In the genomic region with DNA sequence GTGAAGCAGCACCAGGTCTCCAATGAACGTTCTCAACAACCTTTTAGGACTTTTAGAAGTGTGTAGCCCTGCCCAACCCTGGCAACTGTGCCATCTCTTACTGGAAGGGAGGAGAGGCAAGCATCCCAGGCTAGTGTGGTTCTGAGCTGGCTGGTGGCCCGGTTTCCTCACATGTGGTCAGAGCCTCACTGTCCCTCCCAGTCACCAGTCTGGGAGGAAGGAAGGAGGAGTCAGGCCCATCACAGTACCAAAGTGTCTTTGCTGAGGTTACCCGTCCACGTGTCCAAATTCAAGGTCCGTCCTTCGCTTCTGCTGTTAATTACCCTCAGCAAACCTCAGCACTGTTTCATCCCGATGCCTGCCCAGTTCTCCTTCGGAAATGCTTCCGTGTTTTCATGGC, we compare ENCODE assay signal across 8 mouse cellular contexts. TPM values are rescaled to one million over a fixed set of nuclear protein-coding genes. Genes with fewer than 3 reads are reported as not detected.
DNase-seq lines count a peak whose midpoint lies in the region; TF ChIP-seq lines count a peak whose summit lies in the region.

No protein-coding gene starts in this region.

- H3K36me3 ChIP-seq in small intestine, adult 2 months (ENCODE audit: control insufficient read depth, insufficient read depth, low read length), result no peaks in the 10 kb centered on the region

- TF ChIP-seq POLR2A in cerebellum, adult 2 months (IDR thresholded peaks at IDR 0.05; ENCODE audit: borderline replicate concordance, insufficient read depth, low read length), result no peak
- TF ChIP-seq POLR2A in small intestine, adult 2 months (IDR thresholded peaks at IDR 0.05; ENCODE audit: low read depth, low read length), result no peak

- no peak overlapping the region for H3K27ac ChIP-seq in cerebellum, adult 2 months (ENCODE audit: insufficient read depth, low read length)
- peak overlapping the region; percentile 88 for H3K27ac ChIP-seq in small intestine, adult 2 months (ENCODE audit: insufficient read depth, low read depth, low read length)

- no peak for TF ChIP-seq CTCF in cerebellum, adult 2 months (IDR thresholded peaks at IDR 0.05; ENCODE audit: borderline replicate concordance, insufficient read depth, low read depth, low read length)
- TF ChIP-seq CTCF in small intestine, adult 2 months (IDR thresholded peaks at IDR 0.05; ENCODE audit: extremely low read depth, insufficient read length, insufficient replicate concordance, low read depth, low read length), result no peak

- H3K4me1 ChIP-seq in cerebellum, adult 2 months (ENCODE audit: control insufficient read depth, insufficient read depth, low read length), result peaks cover 3% of the 10 kb centered on the region; the same call in 1 of the 2 replicates
- H3K4me1 ChIP-seq in small intestine, adult 2 months (ENCODE audit: control insufficient read depth, insufficient read depth, insufficient read length, low read length), result peaks cover 23% of the 10 kb centered on the region

- WGBS in cerebellum, adult 2 months, result 6% methylated on average over 9 of the region's 9 CpGs
- WGBS in small intestine, adult 2 months, result 23% methylated on average over 9 of the region's 9 CpGs

- peak overlapping the region; percentile 57 for H3K4me3 ChIP-seq in cerebellum, adult 2 months (replicated peaks; ENCODE audit: insufficient read depth, low read depth, low read length)
- peak overlapping the region; percentile 39 for H3K4me3 ChIP-seq in small intestine, adult 2 months (ENCODE audit: low read depth, low read length)

- peak; percentile 64 for DNase-seq in layer of hippocampus, adult 11-12 months (ENCODE audit: low spot score)
- no peak for DNase-seq in layer of hippocampus, adult 9-10 months (ENCODE audit: low spot score)
- DNase-seq in cerebellum, adult 2 months, result peak; percentile 57 to 60
- DNase-seq in gastrocnemius, postnatal 4 days (ENCODE audit: low spot score in 2 of 2), result peak; percentile 36 to 66
- peak; percentile 69 for DNase-seq in layer of hippocampus, adult 9-11 months
- peak; percentile 66 for DNase-seq in lung, postnatal 25 days (ENCODE audit: low spot score)
- DNase-seq in urinary bladder, postnatal 10 days (ENCODE audit: low spot score), result no peak

- H3K27me3 ChIP-seq in cerebellum, adult 2 months (ENCODE audit: control insufficient read depth, insufficient read depth, low read length), result no peaks in the 10 kb centered on the region
- no peaks in the 10 kb centered on the region for H3K27me3 ChIP-seq in small intestine, adult 2 months (ENCODE audit: control insufficient read depth, insufficient read depth, low read length)

RNA-seq across cellular contexts. Expression of gene Gramd2, which starts 12.2 kb away (rescaled TPM):
- polyA plus RNA-seq in cerebellum, adult 2 months (2012; rRNA removed), result 2.6 and 3.0 TPM in 2 replicates
- total RNA-seq in gastrocnemius, postnatal 4 days (2021), result under 1 TPM; 0.54 to 0.60 TPM
- polyA plus RNA-seq in small intestine, adult 2 months (2012; rRNA removed), result 4.6 and 6.4 TPM in 2 replicates

RNA-seq across cellular contexts. Expression of gene Pkm, which starts 36.0 kb away (rescaled TPM):
- polyA plus RNA-seq in cerebellum, adult 2 months (2012; rRNA removed), result 2,306 and 2,370 TPM in 2 replicates
- 1,000 to 10,000 TPM; 1,566 to 1,695 TPM for total RNA-seq in gastrocnemius, postnatal 4 days (2021)
- 513 and 1,082 TPM in 2 replicates for polyA plus RNA-seq in small intestine, adult 2 months (2012; rRNA removed)

RNA-seq across cellular contexts. Expression of gene Senp8, which starts 58.4 kb away (rescaled TPM):
- 6.1 TPM in 2 replicates for polyA plus RNA-seq in cerebellum, adult 2 months (2012; rRNA removed)
- total RNA-seq in gastrocnemius, postnatal 4 days (2021), result 1 to 10 TPM; 8.9 to 9.1 TPM
- 0.75 and 1.5 TPM in 2 replicates for polyA plus RNA-seq in small intestine, adult 2 months (2012; rRNA removed)

RNA-seq across cellular contexts. Expression of gene Myo9a, which starts 58.6 kb away (rescaled TPM):
- 21.0 and 21.2 TPM in 2 replicates for polyA plus RNA-seq in cerebellum, adult 2 months (2012; rRNA removed)
- 10 to 100 TPM; 28.7 to 30.9 TPM for total RNA-seq in gastrocnemius, postnatal 4 days (2021)
- 0.08 and 0.37 TPM in 2 replicates for polyA plus RNA-seq in small intestine, adult 2 months (2012; rRNA removed)

Comparison
In these comparisons a context has a peak if more than half of its experiments do, and no peak if none do; other contexts are left out.
1. DNase-seq: peak in layer of hippocampus, adult 11-12 months (single experiment), cerebellum, adult 2 months (2 of 2), gastrocnemius, postnatal 4 days (2 of 2), layer of hippocampus, adult 9-11 months (single experiment) and lung, postnatal 25 days (single experiment); none in layer of hippocampus, adult 9-10 months (single experiment) and urinary bladder, postnatal 10 days (single experiment).